In the genomic region with DNA sequence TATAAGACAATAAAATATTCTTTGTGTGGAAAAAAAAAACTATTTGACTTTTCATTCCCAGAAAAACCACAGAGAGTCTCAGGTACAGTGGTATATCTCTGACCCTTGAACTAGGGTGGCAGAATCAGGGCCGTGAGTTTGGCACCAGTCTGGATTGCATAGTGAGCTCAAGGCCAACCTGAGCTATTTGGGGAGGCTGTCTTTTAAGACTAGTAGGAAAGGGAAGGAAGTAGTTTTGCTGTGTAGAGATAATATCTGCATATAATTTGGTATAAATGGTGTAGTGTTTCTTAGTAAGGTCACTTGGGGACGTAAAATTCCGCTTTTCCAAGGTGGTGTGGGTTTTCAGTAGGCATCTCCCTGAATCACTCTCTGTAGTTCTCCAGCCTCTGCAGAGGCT, we compare ENCODE assay signal across 25 mouse cellular contexts.
A peak's percentile ranks its signal among the peaks of the same experiment; 100 is the strongest.
DNase-seq lines count a peak whose midpoint lies in the region; ATAC-seq lines count a peak whose summit lies in the region.
"Had no signal": no experiment of that assay in that cellular context is flagged by ENCODE, and none has a peak within 500 bp of the region (broad histone marks: within the 10 kb centered on the region; RNA-seq: fewer than 3 reads in every experiment).

No protein-coding gene starts in this region.

- no peaks in the 10 kb centered on the region for H3K9me3 ChIP-seq in intestine, embryonic 16.5 days (ENCODE audit: control insufficient read depth, low read length)
- H3K9me3 ChIP-seq in midbrain, embryonic 14.5 days (ENCODE audit: control insufficient read depth, low read length): no peaks in the 10 kb centered on the region
- H3K9me3 ChIP-seq: embryonic facial prominence, embryonic 10.5 days; forebrain, embryonic 13.5 days; G1E; heart, embryonic 15.5 days; intestine, embryonic 15.5 days had no signal

- H3K4me3 ChIP-seq in intestine, embryonic 16.5 days (ENCODE audit: low read length): no peak overlapping the region
- no peak overlapping the region for H3K4me3 ChIP-seq in midbrain, embryonic 14.5 days (replicated peaks; ENCODE audit: low read depth, low read length)
- H3K4me3 ChIP-seq: embryonic facial prominence, embryonic 10.5 days; forebrain, embryonic 13.5 days; gastrocnemius, adult 2 months; heart, embryonic 15.5 days; hindbrain, embryonic 10.5 days; intestine, embryonic 15.5 days had no signal

- no peaks in the 10 kb centered on the region for H3K36me3 ChIP-seq in intestine, embryonic 16.5 days (ENCODE audit: control insufficient read depth, insufficient read depth, low read length)
- H3K36me3 ChIP-seq in midbrain, embryonic 14.5 days (ENCODE audit: control insufficient read depth, insufficient read depth, low read length): peaks cover 4% of the 10 kb centered on the region; the same call in 1 of the 2 replicates
- H3K36me3 ChIP-seq: heart, embryonic 15.5 days; intestine, embryonic 15.5 days had no signal

- H3K4me2 ChIP-seq in intestine, embryonic 16.5 days (ENCODE audit: low read depth, low read length): no peak overlapping the region
- no peak overlapping the region for H3K4me2 ChIP-seq in midbrain, embryonic 14.5 days (ENCODE audit: low read length)
- H3K4me2 ChIP-seq: forebrain, embryonic 13.5 days; heart, embryonic 11.5 days; heart, embryonic 15.5 days; hindbrain, embryonic 14.5 days; intestine, embryonic 15.5 days had no signal

- WGBS in intestine, embryonic 16.5 days: 77% methylated on average over 3 of the region's 3 CpGs
- WGBS in midbrain, embryonic 14.5 days: 90% methylated on average over 3 of the region's 3 CpGs

- DNase-seq in adrenal gland, postnatal 10 days: peak; percentile 28
- no peak for DNase-seq in adrenal gland, postnatal 4 days (ENCODE audit: low spot score in 2 of 2)
- peak; percentile 41 for DNase-seq in adrenal gland, postnatal 36 days
- no peak for DNase-seq in midbrain, embryonic 14.5 days
- DNase-seq: B cell, adult 2 months; cerebellum, adult 18-20 months; cerebellum, adult 9-11 months; cerebellum, postnatal 36 days; gastrocnemius, adult 2 months; gastrocnemius, postnatal 25 days; heart, adult 11 months; heart, postnatal 14 days; kidney, adult 2 months had no signal

- no peaks in the 10 kb centered on the region for H3K27me3 ChIP-seq in intestine, embryonic 16.5 days (replicated peaks; ENCODE audit: control insufficient read depth, insufficient read depth, low read length)
- H3K27me3 ChIP-seq in midbrain, embryonic 14.5 days (ENCODE audit: control insufficient read depth, insufficient read depth, low read length): no peaks in the 10 kb centered on the region
- H3K27me3 ChIP-seq: heart, embryonic 15.5 days; intestine, embryonic 15.5 days had no signal

- ATAC-seq in granulocyte monocyte progenitor cell, adult 5-6 weeks (replicated peaks; ENCODE audit: poor library complexity, severe bottlenecking): peak; percentile 30; the same call in 1 of the 2 replicates
- no peak for ATAC-seq in intestine, embryonic 16.5 days
- ATAC-seq in megakaryocyte-erythroid progenitor cell, adult 5-6 weeks (replicated peaks; ENCODE audit: low FRiP score, low TSS enrichment, poor library complexity, severe bottlenecking): no peak
- no peak for ATAC-seq in midbrain, embryonic 14.5 days (ENCODE audit: low FRiP score, low TSS enrichment)
- ATAC-seq: CD4-positive, CD25-positive, alpha-beta regulatory T cell, adult 4 months; forebrain, embryonic 13.5 days; intestine, embryonic 15.5 days had no signal

- no peak overlapping the region for H3K27ac ChIP-seq in intestine, embryonic 16.5 days (ENCODE audit: low read length)
- H3K27ac ChIP-seq in midbrain, embryonic 14.5 days (replicated peaks; ENCODE audit: low read depth, low read length): no peak overlapping the region
- H3K27ac ChIP-seq: embryonic facial prominence, embryonic 10.5 days; forebrain, embryonic 13.5 days; gastrocnemius, adult 2 months; heart, embryonic 15.5 days; hindbrain, embryonic 10.5 days; hindbrain, embryonic 14.5 days; intestine, embryonic 15.5 days had no signal

- no peak overlapping the region for H3K9ac ChIP-seq in intestine, embryonic 16.5 days (ENCODE audit: low read depth, low read length)
- H3K9ac ChIP-seq in midbrain, embryonic 14.5 days (replicated peaks; ENCODE audit: low read length): no peak overlapping the region
- H3K9ac ChIP-seq: forebrain, embryonic 13.5 days; heart, embryonic 15.5 days; hindbrain, embryonic 14.5 days; intestine, embryonic 15.5 days had no signal

- H3K4me1 ChIP-seq in intestine, embryonic 16.5 days (ENCODE audit: control insufficient read depth, insufficient read depth, low read length): peaks cover 16% of the 10 kb centered on the region
- 0 out of 2 replicates have a peak, but pooled peaks cover 24% of the 10 kb centered on the region for H3K4me1 ChIP-seq in midbrain, embryonic 14.5 days (ENCODE audit: control insufficient read depth, insufficient read depth, low read length)

Comparison
In these comparisons a context has a peak if more than half of its experiments do, and no peak if none do; other contexts are left out.
1. DNase-seq: peak in adrenal gland, postnatal 10 days (single experiment) and adrenal gland, postnatal 36 days (2 of 2); none in adrenal gland, postnatal 4 days (0 of 2) and midbrain, embryonic 14.5 days (single experiment).